Mouse (Mus musculus) neutrophil, adult 83 days (primary cell): Measurements from ENCODE around the gene Scn11a. TPM values are rescaled to one million over a fixed set of nuclear protein-coding genes. Genes with fewer than 3 reads are reported as not detected.

ENCODE experiments used
- total RNA-seq, 2 experiments: library from RNA; stranded (reverse); gene quantifications; one replicate each; pipeline ENCODE4 v1.2.4; 2023

Scn11a gene
- total RNA-seq, result not detected

GRCm38 (mm10) chr9:119825297-119825696, at the start of gene Scn11a:
Gene Scn11a (minus strand): TSS chr9:119825456.

GRCm38 (mm10) chr9:119719222-119719621, 106.0 kb downstream of the Scn11a start, which contains the start of gene Scn10a:
Gene Scn10a (minus strand): TSS chr9:119719322.

Other genes with a start within 250 kb of the Scn11a start
- not detected for gene Scn5a, start 246.4 kb downstream of the Scn11a start, total RNA-seq
- gene Scn10a, start 106.1 kb downstream of the Scn11a start, total RNA-seq, result not detected
- gene Wdr48, start 69.4 kb upstream of the Scn11a start, total RNA-seq, result 10 to 100 TPM; 49.5 to 55.0 TPM
- gene Gorasp1, start 112.1 kb upstream of the Scn11a start, total RNA-seq, result 1 to 10 TPM; 5.2 to 7.2 TPM
- 1 to 10 TPM; 5.8 to 7.3 TPM for gene Ttc21a, start 112.2 kb upstream of the Scn11a start, total RNA-seq
- gene Csrnp1, start 159.2 kb upstream of the Scn11a start, total RNA-seq, result 10 to 100 TPM; 62.0 to 67.9 TPM
- under 1 TPM; 0.11 to 0.20 TPM for gene Xirp1, start 198.1 kb upstream of the Scn11a start, total RNA-seq
- 10 to 100 TPM; 33.2 to 34.1 TPM for gene Cx3cr1, start 244.4 kb upstream of the Scn11a start, total RNA-seq